Mouse (Mus musculus) erythroblast, embryonic 14.5 days (primary cell): ENCODE measurements around the gene Slc25a47.

Source experiments
- GATA1 ChIP-seq: IDR thresholded peaks from 2 replicates; pipeline ENCODE4 v1.6.1; 2012; ENCODE audit warnings: low read length, inconsistent platforms, mixed read lengths
- TAL1 ChIP-seq: IDR thresholded peaks from 3 replicates; pipeline ENCODE4 v1.6.1; 2012; ENCODE audit warnings: low read length, inconsistent platforms, mixed read lengths

- TF ChIP-seq GATA1 (no peak), TAL1 (no peak)
Measured at GRCm38 (mm10) chr12:108849488-108850022, 13.7 kb downstream of the Slc25a47 start.
